Mouse (Mus musculus) urinary bladder, postnatal 36 days (tissue): ENCODE data around the gene Col4a2.
A peak's percentile ranks its signal among the peaks of the same experiment; 100 is the strongest.

ENCODE experiments used
- DNase-seq, 2 experiments: peaks; one replicate each; pipeline ENCODE4 v3.0.0; 2022; ENCODE audit warnings: low spot score in 2 of 2, mixed read lengths in 1 of 2

Gene Col4a2

DNA sequence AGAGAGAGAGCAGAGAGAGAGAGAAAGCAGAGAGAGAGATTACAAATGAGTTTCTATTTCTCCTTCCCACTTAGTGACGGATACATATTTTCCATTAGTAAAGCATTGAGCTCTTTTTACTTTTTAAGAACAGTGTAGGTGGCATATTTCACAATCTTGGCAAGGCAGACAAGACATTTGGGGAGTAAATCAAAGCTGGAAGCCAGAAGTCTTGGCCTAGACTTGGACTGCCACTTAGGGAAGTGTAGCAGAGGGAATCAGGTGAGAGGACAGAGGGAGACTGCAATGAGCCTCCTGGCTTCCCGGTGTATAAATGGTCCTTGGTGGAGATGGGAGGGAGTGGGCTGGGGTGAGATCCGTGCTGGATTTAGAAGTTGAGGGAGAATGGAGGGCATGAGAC is 70.3 kb downstream of the Col4a2 start:
- no peak for DNase-seq

DNA sequence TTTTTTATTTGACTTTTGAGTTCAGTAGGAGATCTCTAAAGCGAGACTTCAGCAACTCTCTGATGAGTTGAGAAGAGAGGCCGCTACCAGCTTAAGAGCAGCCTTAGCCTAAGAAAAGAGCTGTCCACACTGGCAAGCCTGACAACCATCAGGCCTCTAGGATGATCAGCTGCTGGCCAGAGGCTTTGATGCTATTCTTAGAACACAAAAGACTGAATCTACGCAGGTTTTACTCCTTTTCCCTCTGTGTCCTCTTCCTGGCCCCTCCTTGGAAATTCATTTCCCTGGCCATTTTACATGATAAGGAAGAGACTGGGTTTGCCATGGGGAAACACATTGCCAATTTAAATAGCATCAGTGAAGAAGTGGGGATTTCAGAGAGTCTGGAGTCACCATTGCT is 70.8 kb downstream of the Col4a2 start:
- DNase-seq: no peak

DNA sequence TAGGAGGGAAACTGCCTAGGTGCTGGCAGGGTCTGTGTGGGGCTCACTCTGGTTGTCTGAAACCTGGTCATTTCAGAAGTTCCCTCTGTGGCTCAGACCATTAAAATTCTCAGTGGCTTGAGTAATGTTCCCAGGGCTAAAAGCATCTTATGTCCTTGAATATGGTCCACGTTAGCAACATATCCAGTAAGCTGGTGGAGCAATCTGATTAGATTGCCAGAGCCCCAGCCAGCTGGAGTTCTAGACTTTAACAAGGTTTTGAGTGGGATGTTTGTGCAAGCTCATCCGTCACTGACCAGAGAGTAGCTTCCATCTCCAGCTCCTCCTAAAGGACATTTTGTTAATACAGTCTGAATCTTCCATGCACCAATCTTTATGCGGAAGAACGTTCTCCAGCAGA is 72.2 kb downstream of the Col4a2 start:
- DNase-seq: peak in 1 of 2 experiments; percentile 43

DNA sequence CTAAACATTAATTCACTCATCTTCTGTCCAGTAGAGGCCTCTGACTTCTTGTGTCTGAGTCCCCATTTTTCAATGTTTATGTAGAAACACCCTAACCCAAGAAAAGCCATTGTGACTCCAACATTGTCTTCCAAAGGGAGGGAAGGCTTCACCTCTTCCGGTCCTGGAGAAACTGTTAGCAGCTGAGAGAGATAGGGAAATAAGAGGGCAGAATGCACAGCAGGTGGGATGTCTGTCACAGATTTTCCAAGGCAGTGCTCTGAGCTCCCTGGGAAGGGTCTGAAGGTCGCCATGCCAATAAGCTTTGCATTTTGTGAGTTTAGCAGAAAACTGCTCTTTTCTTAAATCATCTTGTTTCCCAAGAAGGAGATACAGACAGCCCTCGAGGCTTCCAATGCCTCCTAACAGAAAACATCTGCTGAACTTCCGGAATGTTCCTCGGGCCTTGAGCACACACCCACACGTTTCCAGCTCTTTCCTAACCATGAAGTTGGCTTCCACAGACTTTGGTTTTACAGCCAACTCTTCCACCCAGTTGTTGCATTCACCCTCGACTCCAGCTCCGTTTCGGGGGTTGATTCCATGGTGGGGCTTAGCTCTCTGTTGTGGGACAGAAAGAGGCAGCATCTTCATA is 72.8 kb downstream of the Col4a2 start:
- peak in 1 of 2 experiments; percentile 59 for DNase-seq

DNA sequence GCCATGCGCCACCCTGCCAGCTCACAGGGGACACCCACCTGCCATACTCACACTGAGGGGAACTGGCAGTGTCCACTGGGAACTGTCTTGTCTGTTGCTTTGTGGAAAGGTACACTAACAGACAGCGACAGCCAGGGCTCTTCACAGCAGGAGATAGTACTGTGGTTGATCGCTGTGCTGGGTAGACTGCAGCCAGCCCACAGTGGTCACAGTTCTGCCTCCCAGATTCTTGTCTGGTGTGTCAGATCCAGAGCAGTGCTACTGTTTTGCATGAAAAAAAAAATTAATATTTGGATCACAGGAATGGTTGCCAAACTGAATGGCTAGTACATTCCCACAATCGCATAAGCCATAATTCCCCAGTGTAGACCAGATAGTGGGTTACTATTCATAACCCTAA is 74.7 kb downstream of the Col4a2 start:
- no peak for DNase-seq

DNA sequence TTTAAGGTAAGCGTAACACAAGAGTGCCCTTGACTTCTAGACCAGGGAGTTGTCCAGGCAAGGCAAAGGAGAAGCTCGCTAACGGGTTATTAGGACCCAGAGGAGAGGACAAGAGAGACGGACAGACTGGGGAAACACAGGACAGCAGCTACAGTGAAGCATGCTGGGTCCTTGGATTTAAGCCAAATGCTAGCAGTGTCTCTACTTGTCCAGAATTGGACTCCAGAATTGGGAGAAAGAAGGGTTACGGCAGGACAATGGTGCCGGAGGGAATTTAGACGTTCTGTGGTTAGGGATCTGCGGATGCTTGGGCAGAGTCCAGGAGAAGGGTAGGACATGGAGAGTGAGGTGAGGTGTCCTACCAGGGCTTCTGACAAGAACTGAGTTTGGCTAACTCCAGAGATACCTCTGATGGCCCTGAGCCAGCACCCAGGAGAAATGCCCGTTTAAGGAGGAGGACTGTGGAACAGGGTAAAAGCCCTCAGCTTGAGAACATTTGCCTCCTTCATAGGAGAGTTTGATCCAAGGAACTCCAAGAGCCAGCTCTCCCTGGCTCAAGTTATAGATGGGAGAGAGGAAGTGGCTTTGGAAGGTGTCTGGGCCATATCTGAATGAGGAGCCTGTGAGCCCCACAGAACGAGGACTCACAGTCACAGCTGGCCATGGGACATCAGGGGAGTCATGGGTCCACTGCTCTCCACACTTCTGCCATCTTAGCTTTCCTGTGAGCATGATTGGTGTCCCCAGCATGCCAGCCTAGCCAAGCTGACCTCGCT is 76.9 kb downstream of the Col4a2 start:
- DNase-seq: no peak

DNA sequence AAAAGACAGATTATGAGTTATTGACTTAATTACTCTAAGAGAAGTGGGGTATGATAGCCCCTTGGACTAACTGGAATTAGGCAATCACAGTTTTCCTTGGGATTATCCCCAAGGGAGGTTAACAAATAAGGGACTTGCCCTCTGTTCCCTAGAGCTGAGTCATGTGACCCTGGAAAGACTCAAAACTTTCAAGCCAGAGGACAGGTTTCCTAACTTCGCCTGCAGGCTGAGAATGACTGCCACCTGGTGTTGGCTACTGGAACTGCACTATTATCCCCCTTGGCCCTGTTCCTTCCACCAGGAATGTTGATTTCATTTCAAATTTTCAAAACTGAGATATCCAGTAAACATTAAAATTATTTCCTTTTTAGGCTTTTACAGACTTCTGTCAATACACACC is 80.1 kb downstream of the Col4a2 start:
- peak; percentile 73 to 74 for DNase-seq

DNA sequence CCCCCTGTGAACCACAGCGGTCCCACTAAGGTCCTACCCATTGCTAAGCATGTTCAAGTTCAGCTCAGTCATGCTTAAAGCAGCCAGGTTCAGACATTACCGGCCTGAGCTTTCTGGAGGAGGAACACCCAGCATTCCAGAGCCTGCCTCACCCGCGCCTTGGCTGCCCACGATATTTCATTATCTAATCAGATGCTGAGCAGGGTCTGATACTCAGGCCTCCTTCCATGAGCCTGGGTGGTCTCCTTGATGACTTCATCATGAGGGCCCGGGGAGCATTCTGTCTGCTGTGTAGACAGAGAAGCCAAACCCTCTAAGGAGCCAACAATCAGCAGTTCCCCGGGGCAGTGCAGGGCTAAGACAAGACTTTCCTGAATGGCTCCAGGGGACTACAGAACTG is 80.6 kb downstream of the Col4a2 start:
- DNase-seq: peak; percentile 33 to 56

DNA sequence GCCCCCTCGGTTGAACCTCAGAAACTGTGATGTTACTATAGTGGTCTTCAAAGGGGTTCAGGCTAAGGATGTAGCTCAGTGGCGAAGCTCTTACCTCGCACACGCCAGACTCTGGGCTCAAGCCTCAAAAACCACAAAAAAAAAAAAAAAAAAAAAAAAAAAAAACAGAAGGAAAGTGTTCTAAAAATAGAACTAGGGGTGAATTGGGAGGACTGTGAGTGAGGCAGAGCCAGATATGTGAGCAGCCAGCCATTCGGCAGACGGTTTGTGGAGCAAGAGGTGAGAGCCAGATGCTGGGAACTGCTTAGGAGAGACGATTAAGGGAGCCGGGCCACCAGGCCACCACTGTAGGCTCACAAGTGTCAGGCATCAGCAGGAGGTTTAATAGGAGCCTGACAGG is 81.0 kb downstream of the Col4a2 start:
- no peak for DNase-seq

DNA sequence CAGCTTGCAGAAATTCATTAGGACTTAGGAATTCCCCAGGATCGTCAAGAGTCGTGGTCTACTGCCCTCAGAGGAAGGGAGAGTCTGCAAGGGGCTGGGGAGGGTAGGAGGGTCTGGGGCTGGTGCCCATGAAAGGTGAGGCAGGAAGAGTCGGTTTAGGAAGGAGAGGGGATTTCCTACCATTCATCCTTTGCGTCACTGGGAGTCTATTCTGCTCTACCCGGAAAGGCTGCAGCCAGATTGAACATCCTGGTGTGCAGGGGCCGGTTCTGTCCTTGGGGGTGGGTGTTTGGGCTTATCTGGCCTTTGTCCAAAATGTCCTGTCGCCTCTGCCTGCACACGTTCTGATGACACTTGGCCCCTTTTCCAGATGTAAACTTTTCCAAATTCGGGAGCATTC is 82.2 kb downstream of the Col4a2 start:
- no peak for DNase-seq

DNA sequence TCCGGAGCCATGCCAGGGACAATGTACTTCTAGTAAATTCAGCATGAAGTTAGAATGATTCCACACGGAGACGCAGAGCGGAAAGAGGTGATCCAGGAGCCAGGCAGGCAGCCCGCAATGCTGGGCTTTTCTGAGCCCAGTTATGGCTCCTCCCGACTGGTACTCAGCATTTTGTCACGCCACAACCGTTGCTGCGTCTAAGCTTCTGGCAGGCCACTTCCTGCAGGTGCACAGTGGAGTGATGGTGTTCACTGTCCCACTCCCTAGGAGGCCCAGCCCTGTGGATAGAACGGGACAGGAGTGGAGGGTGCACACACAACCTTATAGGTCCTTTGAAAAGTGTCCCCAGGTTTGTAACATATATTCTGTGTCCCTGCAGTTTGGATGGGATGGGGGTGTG is 83.0 kb downstream of the Col4a2 start:
- DNase-seq: no peak

DNA sequence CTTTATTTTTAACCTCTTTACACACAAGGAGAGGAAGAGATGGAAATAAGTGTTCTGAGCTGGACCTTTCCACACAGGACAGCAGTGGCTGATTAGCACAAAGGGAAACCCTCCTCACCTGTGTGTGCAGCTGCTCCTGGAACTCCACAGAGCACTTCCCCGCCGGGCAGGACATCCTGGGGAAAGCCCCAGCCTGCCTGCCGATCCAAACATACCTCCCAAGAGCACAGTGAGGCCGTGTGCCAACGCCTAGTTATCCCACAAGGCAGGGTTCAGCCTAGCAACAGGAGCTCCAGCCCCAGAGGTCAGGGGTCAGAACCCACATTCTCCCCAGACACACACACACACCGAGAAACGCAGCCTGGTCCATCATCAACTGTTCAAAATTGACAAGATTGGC is 83.5 kb downstream of the Col4a2 start:
- no peak for DNase-seq

DNA sequence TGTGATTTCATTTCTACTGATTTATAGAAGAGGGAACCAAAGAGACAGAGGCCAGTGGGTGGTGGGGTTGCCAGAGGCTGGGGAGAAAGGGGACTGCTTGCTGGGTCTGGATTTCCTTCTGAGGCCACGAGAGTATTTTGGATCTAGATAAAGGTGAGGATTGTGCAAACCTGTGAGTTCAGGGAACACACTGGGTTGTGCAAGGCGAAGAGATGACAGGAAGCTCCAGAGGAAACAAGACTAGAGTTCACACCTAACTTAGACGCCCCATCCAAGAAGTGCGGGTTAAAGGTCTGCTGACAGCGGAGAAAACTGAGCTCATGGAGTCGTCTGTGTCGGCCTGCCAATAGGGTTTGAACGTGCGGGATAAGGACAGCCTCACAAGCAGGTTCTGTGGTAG is 84.5 kb downstream of the Col4a2 start:
- DNase-seq: no peak

DNA sequence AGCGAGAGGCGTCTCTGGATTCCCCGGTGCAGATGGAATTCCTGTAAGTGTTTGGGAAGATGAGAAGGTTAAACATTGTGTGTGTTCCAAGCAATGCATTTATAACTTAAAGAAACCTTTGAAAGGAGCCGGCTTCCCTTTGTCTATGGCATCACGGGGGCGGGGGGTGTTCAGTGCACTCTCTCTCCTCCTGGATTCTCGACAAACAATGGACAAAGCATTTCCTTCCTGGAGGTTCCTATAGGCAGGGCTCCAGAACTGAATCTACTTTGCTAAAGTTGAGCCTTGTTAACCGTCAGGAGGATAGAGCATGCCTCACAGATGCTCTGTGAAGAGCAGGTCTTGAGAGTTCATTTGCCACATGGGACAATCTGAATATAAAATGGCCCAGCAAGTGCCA is 87.1 kb downstream of the Col4a2 start:
- DNase-seq: no peak

DNA sequence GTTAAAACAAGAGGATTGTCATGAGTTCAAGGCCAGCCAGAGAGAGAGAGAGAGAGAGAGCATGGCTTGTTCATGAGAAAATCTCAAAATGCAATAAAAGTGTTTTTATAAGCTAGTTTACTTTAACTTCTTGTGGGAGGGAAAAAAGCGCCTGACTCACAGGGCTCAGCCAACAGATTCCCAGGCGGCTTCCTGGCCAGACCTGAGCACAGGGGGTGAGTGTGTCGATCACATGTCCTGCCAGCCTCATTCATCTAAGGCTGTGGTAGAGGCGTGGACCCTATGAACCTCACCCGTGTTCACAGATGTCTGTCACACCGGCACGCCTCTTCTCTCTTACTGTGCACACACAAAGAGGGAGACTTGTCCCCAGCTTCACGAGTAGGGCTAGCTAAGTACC is 87.6 kb downstream of the Col4a2 start:
- peak; percentile 28 to 52 for DNase-seq

DNA sequence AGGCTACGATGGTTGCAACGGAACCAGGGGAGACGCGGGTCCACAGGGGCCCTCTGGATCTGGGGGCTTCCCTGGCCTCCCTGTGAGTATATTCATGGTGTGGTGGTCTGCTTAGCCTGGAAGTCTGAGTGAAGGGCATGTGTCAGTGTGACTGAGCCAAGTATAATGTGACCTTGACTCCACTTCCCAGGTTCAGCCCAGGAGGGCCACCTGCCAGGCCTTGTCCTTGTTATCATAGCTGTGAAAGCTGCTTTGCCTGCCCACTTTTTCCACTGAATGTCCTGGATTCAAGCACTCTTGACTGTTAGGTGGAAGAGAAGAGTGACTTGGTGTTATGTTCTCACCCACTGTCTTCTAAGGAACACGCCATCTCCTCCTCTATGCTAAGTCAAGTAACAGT is 88.6 kb downstream of the Col4a2 start:
- no peak for DNase-seq

DNA sequence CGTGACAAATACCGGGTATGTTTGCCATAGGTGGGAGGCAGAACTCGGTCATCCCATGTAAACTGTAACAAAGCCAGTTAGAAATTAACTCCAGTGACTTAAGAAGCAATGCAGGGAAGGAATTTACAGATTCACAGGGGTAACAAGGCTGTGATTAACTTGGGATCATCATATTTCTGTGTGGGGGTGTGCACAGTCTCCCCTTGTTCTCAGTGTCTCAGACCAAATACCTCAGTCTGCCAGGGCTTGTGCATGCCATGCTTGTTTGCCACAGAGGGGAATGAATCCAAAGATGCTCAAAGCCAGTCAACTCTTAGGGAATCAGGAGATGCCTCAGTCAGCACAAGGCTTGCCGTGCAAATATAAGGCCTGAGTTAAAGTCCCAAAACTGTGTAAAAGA is 89.6 kb downstream of the Col4a2 start:
- DNase-seq: no peak

DNA sequence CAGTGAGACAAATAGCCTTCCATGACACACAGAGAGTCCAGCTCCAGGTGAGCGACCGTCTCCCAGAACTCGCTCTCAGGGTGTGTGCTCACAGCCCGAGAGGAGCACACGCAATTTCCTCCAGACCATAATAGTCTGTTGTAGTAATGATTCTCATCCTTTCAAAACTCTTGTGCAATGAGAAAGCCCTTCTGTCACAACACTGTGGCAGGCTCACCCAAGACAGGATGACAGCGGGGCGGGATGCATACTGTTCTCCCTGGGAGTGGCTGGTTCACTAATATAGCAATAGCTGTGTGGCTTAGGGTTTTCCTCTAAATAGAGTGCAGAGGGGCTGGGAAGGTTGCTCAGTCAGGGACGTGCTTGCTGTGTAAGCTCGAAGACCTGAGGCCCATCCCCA is 91.2 kb downstream of the Col4a2 start:
- DNase-seq: no peak

DNA sequence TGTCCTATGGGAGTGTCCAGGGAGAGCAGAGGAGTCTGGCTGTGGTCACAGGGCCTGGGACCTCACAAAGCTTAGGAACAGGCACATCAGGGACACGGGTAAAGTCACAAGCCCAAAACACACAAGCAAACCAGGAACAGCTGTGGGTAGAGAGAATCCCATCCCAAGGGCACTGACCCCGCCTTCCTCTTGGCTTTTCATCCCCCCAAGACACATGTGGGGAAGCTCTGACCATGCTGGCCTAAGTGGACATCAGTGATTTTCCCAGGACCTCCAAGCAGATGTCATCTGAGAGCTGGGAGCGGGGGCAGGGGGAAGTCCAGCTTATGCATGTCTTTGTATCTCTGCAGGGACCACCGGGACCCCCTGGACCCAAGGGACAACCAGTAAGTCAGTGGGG is 92.0 kb downstream of the Col4a2 start:
- DNase-seq: no peak

DNA sequence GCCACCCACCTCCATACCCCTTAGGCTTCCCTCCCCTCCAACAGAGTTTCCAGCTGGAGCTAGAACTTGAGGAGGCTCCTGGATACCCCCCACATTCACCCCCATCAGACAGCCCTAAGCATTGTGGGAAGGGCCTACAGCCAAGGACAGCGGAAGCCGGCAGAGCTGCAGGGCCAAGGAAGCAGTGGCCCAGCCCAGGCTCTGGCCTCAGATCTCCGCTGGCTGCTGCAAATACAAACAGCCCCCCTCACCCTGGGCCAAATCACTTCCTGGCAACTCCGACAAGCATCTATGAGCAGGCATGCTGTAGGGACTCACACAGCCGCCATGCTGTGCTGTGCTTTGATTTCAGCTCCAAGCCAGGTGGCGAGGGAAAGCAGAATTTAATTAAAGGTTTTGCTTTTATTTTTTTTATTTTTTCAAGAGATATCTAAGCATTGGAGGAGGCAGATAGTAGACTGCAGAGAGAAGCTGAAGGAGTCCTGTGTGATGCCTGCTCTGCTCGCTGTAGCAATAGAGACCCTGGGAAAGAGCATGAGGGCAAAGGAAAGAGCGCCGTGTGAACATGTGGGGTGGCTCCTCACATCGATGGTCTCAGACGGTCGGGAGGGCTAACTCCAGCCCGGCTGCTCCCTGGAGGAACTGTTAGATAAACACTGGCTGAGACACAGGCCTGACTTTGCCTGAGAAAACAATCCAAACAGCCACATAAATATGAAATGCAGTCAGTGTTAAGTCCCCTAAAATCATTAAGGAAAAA is 93.3 kb downstream of the Col4a2 start:
- DNase-seq: peak in 1 of 2 experiments; percentile 55

DNA sequence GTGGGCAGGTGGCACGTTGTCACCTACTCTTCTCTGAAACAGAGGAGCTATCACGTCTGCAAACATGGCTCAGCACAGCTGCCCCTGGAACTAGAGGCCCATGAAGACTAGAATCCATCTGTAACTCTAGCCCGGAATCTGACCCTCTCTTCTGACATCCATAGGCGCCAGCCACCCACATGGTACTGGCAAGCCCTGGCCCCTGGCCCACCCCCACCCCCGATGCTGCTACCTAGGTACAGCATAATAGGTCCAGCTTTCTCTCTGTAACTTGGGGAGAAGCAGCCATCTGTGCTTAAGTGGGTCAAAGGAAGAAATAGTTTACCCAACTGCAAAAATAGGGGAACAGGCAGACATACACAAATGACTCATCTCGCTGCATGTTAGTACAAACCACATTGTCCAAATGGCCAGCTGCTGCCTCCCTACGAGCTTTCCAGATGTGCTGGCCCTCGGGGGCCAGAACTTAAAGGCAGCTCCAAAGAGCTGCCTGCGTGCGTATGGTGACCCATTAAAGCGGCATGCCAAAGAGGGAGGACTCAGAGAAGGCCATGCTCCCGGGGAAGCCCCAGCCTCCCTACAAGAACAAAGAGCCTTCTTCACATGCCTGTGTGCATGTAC is 99.0 kb downstream of the Col4a2 start:
- DNase-seq: peak in 1 of 2 experiments; percentile 22

DNA sequence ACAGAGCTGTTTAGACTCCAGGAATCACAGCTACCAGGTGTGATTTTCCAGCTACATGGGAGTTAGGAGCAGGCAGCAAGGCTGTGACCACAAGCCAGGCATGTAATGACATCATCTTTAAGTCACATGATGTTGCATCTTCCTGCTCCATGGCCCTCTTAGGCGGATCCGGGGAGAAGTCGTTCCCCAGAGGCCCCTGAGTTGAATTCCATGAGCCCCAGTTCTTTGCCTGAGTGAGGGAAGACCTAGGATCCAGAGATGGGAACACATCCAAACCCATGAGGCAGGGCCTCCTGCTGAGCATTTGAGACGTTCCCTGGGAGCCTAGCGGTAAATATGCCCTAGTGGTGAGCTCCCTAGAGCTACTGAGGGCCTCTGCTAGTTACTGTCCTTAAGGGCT is 99.8 kb downstream of the Col4a2 start:
- no peak for DNase-seq
